Comparison of ENCODE assay signal across 24 mouse cellular contexts in the genomic region with DNA sequence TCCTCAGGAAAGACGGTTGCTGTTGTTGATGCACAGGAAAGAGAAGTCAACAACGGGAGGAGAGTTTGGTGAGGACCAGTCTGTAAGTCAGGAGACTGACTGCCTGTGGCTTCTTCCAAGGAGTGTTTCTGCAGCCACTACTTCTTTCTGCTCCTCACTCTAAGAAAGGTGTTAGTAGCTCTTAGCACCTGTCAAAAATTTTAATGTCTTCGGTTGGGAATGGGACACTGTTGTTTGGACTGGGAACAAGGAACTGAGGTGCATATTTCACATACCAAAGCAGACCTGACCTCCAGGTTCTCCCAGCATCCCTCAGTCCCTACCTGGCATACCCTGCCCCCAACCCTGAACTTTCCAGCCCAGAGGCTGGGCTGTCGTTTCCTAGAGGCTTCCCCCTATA. TPM values are rescaled to one million over a fixed set of nuclear protein-coding genes. Genes with fewer than 3 reads are reported as not detected.
A peak's percentile ranks its signal among the peaks of the same experiment; 100 is the strongest.
DNase-seq lines count a peak whose midpoint lies in the region; ATAC-seq and TF ChIP-seq lines count a peak whose summit lies in the region.
"Had no signal": no experiment of that assay in that cellular context is flagged by ENCODE, and none has a peak within 500 bp of the region (broad histone marks: within the 10 kb centered on the region; RNA-seq: fewer than 3 reads in every experiment).

No protein-coding gene starts in this region.

- H3K4me3 ChIP-seq in E14TG2a.4 (replicated peaks; ENCODE audit: low read length): peak overlapping the region; percentile 60
- 0 out of 2 replicates have a peak overlapping the region, but pooled peaks have one; percentile 4 for H3K4me3 ChIP-seq in ES-Bruce4 (ENCODE audit: low read depth, low read length)
- peak overlapping the region in 1 of 2 experiments; percentile 24; a peak in 2 of 4 replicates for H3K4me3 ChIP-seq in ES-E14 (ENCODE audit: insufficient read depth in 1 of 2, low read depth in 1 of 2, low read length in 2 of 2, poor library complexity in 1 of 2, severe bottlenecking in 1 of 2)
- H3K4me3 ChIP-seq: embryonic facial prominence, embryonic 13.5 days; embryonic facial prominence, embryonic 15.5 days; erythroblast, embryonic 14.5 days; forebrain, embryonic 10.5 days; forebrain, embryonic 12.5 days had no signal

- H3K4me1 ChIP-seq in E14TG2a.4 (replicated peaks; ENCODE audit: low read depth, low read length) (peaks cover 64% of the 10 kb centered on the region), ES-Bruce4 (ENCODE audit: control insufficient read depth, insufficient read depth, low read length) (peaks cover 6% of the 10 kb centered on the region), ES-E14 (ENCODE audit: control insufficient read depth in 2 of 2, insufficient read depth in 2 of 2, low read length in 2 of 2, poor library complexity in 1 of 2) (peaks cover 1 to 7% of the 10 kb centered on the region in 2 experiments; a peak in 3 of 4 replicates)
- H3K4me1 ChIP-seq: embryonic facial prominence, embryonic 13.5 days; embryonic facial prominence, embryonic 15.5 days had no signal

- H3K27ac ChIP-seq in ES-Bruce4 (ENCODE audit: insufficient read depth, low read length) (peak overlapping the region; percentile 95), ES-E14 (ENCODE audit: insufficient read depth, low read depth, low read length, poor library complexity, severe bottlenecking) (peak overlapping the region; percentile 96)
- H3K27ac ChIP-seq: embryonic facial prominence, embryonic 13.5 days; embryonic facial prominence, embryonic 15.5 days; forebrain, embryonic 10.5 days; forebrain, embryonic 12.5 days had no signal

- no peak for TF ChIP-seq CTCF in E14TG2a.4 (conservative IDR thresholded peaks at IDR 0.05; ENCODE audit: low read length)
- TF ChIP-seq CTCF in ES-Bruce4 (IDR thresholded peaks at IDR 0.05; ENCODE audit: low read depth, low read length): no peak

- in situ Hi-C loops in ES-E14 (cut with MboI; ENCODE audit: low sequenced_read_pairs in 2 of 2, unreplicated experiment in 2 of 2): no loop called here

- H3K9me3 ChIP-seq in E14TG2a.4 (ENCODE audit: low read length) (peaks cover 55% of the 10 kb centered on the region), ES-Bruce4 (replicated peaks; ENCODE audit: control insufficient read depth, insufficient read depth, low read length, poor library complexity, severe bottlenecking) (peaks cover 27% of the 10 kb centered on the region), ES-E14 (ENCODE audit: control insufficient read depth, insufficient read depth, low read depth, low read length) (no peaks in the 10 kb centered on the region)
- H3K9me3 ChIP-seq: embryonic facial prominence, embryonic 15.5 days had no signal

- H3K9ac ChIP-seq in ES-Bruce4 (ENCODE audit: low read depth, poor library complexity, severe bottlenecking) (peak overlapping the region; percentile 55), ES-E14 (ENCODE audit: insufficient read depth, low read depth, low read length, poor library complexity, severe bottlenecking) (peak overlapping the region; percentile 74; the same call in 1 of the 2 replicates)
- H3K9ac ChIP-seq: embryonic facial prominence, embryonic 13.5 days; embryonic facial prominence, embryonic 15.5 days; forebrain, embryonic 12.5 days had no signal

- TF ChIP-seq POLR2A in ES-Bruce4 (IDR thresholded peaks at IDR 0.05; ENCODE audit: insufficient read depth, low read length): no peak

- H3K27me3 ChIP-seq in E14TG2a.4 (ENCODE audit: insufficient read depth, low read length) (no peaks in the 10 kb centered on the region), ES-Bruce4 (ENCODE audit: control insufficient read depth, insufficient read depth, low read length, poor library complexity, severe bottlenecking) (no peaks in the 10 kb centered on the region)
- H3K27me3 ChIP-seq: embryonic facial prominence, embryonic 13.5 days; embryonic facial prominence, embryonic 15.5 days; forebrain, embryonic 12.5 days had no signal

- ATAC-seq in granulocyte monocyte progenitor cell, adult 5-6 weeks (replicated peaks; ENCODE audit: poor library complexity, severe bottlenecking): no peak
- ATAC-seq: activated CD4-positive, CD25-positive, alpha-beta regulatory T cell, adult 4 months; forebrain, embryonic 14.5 days; forebrain, embryonic 16.5 days had no signal

- no peak for DNase-seq in ES-E14 (ENCODE audit: low read depth, low spot score)
- DNase-seq in cerebellum, postnatal 4 days (ENCODE audit: low spot score in 2 of 2): no peak
- DNase-seq in kidney, adult 11 months: no peak
- DNase-seq: adrenal gland, adult 8-10 months; adrenal gland, postnatal 14 days; adrenal gland, postnatal 36 days; cerebellum, adult 11-12 months; cerebellum, adult 2 months; cerebellum, adult 9-10 months; cerebellum, postnatal 25 days; embryo, embryonic 11 days had no signal

- TF ChIP-seq EP300 in ES-Bruce4 (IDR thresholded peaks at IDR 0.05; ENCODE audit: insufficient read depth, low read depth, low read length): 0 out of 2 replicates have a peak, but pooled peaks have one; percentile 16

- H3K36me3 ChIP-seq in E14TG2a.4 (ENCODE audit: insufficient read depth, low read length): peaks cover 57% of the 10 kb centered on the region
- peaks cover 2% of the 10 kb centered on the region for H3K36me3 ChIP-seq in ES-Bruce4 (ENCODE audit: control insufficient read depth, insufficient read depth, low read length, poor library complexity, severe bottlenecking)
- H3K36me3 ChIP-seq in ES-E14 (ENCODE audit: control insufficient read depth, insufficient read depth, low read length, poor library complexity, severe bottlenecking): peaks cover 7% of the 10 kb centered on the region
- H3K36me3 ChIP-seq: embryonic facial prominence, embryonic 13.5 days; embryonic facial prominence, embryonic 15.5 days; forebrain, embryonic 10.5 days; forebrain, embryonic 12.5 days had no signal

TF ChIP-seq in ES-E14, 5 proteins besides CTCF, POLR2A, EP300 and RAD21:
- no peak for TF ChIP-seq MAFK (IDR thresholded peaks at IDR 0.05; ENCODE audit: insufficient read depth, low read depth, low read length)
- TF ChIP-seq ZC3H11A (IDR thresholded peaks at IDR 0.05; ENCODE audit: borderline replicate concordance, low read depth, low read length): no peak
- TF ChIP-seq ZNF384 (IDR thresholded peaks at IDR 0.05; ENCODE audit: low read depth, low read length): no peak
- TF ChIP-seq CHD2 (IDR thresholded peaks at IDR 0.05; ENCODE audit: low read depth, low read length): no peak
- TF ChIP-seq HCFC1 (IDR thresholded peaks at IDR 0.05; ENCODE audit: borderline replicate concordance, insufficient read depth, low read length): no peak

RNA-seq across cellular contexts. Expression of a gene that starts 21.7 kb away (rescaled TPM):
- polyA plus RNA-seq in ES-Bruce4 (2011; ENCODE audit: insufficient read depth, insufficient read length, low read depth, missing spikeins): 91.0 and 92.3 TPM in 2 replicates
- total RNA-seq in ES-E14 (2012; rRNA removed): 75.8 and 104 TPM in 2 replicates
- total RNA-seq in granulocyte monocyte progenitor cell, adult 5-6 weeks (2014; fragmentation: Nextera tagmentation): not detected in 2 replicates
- total RNA-seq in granulocyte monocyte progenitor cell, adult 5-6 weeks (2017): not detected in 2 replicates
- total RNA-seq: common myeloid progenitor, adult 5-6 weeks; MEL had no signal
- polyA plus RNA-seq: activated CD4-positive, CD25-positive, alpha-beta regulatory T cell, adult 4 months; erythroblast, embryonic 14.5 days had no signal

RNA-seq across cellular contexts. Expression of a gene that starts 48.3 kb away (rescaled TPM):
- 100 and 105 TPM in 2 replicates for polyA plus RNA-seq in ES-Bruce4 (2011; ENCODE audit: insufficient read depth, insufficient read length, low read depth, missing spikeins)
- total RNA-seq in ES-E14 (2012; rRNA removed): 20.1 and 22.8 TPM in 2 replicates
- total RNA-seq in granulocyte monocyte progenitor cell, adult 5-6 weeks (2014; fragmentation: Nextera tagmentation): 17.8 and 19.6 TPM in 2 replicates
- 19.5 and 27.4 TPM in 2 replicates for total RNA-seq in granulocyte monocyte progenitor cell, adult 5-6 weeks (2017)

Comparison
In these comparisons a context has a peak if more than half of its experiments do, and no peak if none do; other contexts are left out.
1. RNA of a gene that starts 21.7 kb away (total RNA-seq): 75.8 to 104 TPM in ES-E14; not detected in granulocyte monocyte progenitor cell, adult 5-6 weeks; every median in the first group is over 10 times any median in the second.